Mouse (Mus musculus): Measurements from ENCODE around the gene Zbed4. TPM values are rescaled to one million over a fixed set of nuclear protein-coding genes. Genes with fewer than 3 reads are reported as not detected.

Zbed4 gene
- total RNA-seq, 4 experiments from 2014 or later, result 8.5 to 11.5 (median 10.9) TPM

Other genes starting within 250 kb of the Zbed4 start
- gene Zdhhc25, start 151.4 kb upstream of the Zbed4 start, total RNA-seq (2022), result not detected
- 10 to 100 TPM; 49.0 to 55.6 (median 53.4) TPM for gene Brd1, start 17.4 kb upstream of the Zbed4 start, total RNA-seq (2022)
- gene Alg12, start 67.7 kb downstream of the Zbed4 start, total RNA-seq (2022), result 10 to 100 TPM; 13.4 to 14.3 (median 14.2) TPM
- gene Creld2, start 68.0 kb downstream of the Zbed4 start, total RNA-seq (2022), result 10 to 100 TPM; 16.4 to 22.3 (median 17.2) TPM
- gene Pim3, start 110.5 kb downstream of the Zbed4 start, total RNA-seq (2022), result 10 to 100 TPM; 36.8 to 55.1 (median 43.8) TPM
- gene Ttll8, start 202.8 kb downstream of the Zbed4 start, total RNA-seq (2022), result 1 to 10 TPM; 1.5 to 1.8 (median 1.8) TPM
- 100 to 1,000 TPM; 112 to 127 (median 115) TPM for gene Mlc1, start 227.3 kb downstream of the Zbed4 start, total RNA-seq (2022)
- gene Mov10l1, start 231.2 kb downstream of the Zbed4 start, total RNA-seq (2022), result not detected

All from left cerebral cortex, adult 8-10 months (tissue).